Comparison of ENCODE assay signal across 8 mouse cellular contexts in genomic region chr9:52679362-52679947, GRCm38 (mm10). TPM values are rescaled to one million over a fixed set of nuclear protein-coding genes. Genes with fewer than 3 reads are reported as not detected.
DNase-seq lines count a peak whose midpoint lies in the region; ATAC-seq lines count a peak whose summit lies in the region.

TSS of gene AI593442 (minus strand) at chr9:52679780.

- H3K4me3 ChIP-seq in forebrain, embryonic 12.5 days (replicated peaks), result peak within 1 kb of the TSS; percentile 53
- H3K4me3 ChIP-seq in intestine, embryonic 14.5 days (ENCODE audit: low read depth, low read length), result peak within 1 kb of the TSS; percentile 33
- H3K4me3 ChIP-seq in limb, embryonic 15.5 days, result peak within 1 kb of the TSS; percentile 45

- peaks cover 21% of the 10 kb centered on the region for H3K4me1 ChIP-seq in forebrain, embryonic 12.5 days
- H3K4me1 ChIP-seq in intestine, embryonic 14.5 days (replicated peaks; ENCODE audit: control insufficient read depth, insufficient read depth, low read length), result no peaks in the 10 kb centered on the region
- H3K4me1 ChIP-seq in limb, embryonic 15.5 days, result peaks cover 19% of the 10 kb centered on the region

- peak; percentile 6 for DNase-seq in ovary, postnatal 36 days (ENCODE audit: low spot score)
- no peak for DNase-seq in ovary, postnatal 10 days (ENCODE audit: low spot score)
- peak; percentile 67 for DNase-seq in intestine, embryonic 14.5 days (ENCODE audit: low spot score)
- DNase-seq in right cerebral cortex, postnatal 14 days, result peak; percentile 75
- DNase-seq in natural killer cell, adult 2 months (ENCODE audit: low spot score in 2 of 2), result no peak
- no peak for DNase-seq in thymus, postnatal 10 days (ENCODE audit: low spot score in 2 of 2)

- ATAC-seq in forebrain, embryonic 12.5 days (ENCODE audit: low FRiP score), result peak; percentile 89
- 0 out of 2 replicates have a peak, but pooled peaks have one; percentile 50 for ATAC-seq in intestine, embryonic 14.5 days (replicated peaks; ENCODE audit: low FRiP score, low TSS enrichment, low read depth)
- no peak for ATAC-seq in limb, embryonic 15.5 days (ENCODE audit: insufficient number of reproducible peaks, low FRiP score, low TSS enrichment, low read depth)

- peaks cover 43% of the 10 kb centered on the region for H3K27me3 ChIP-seq in forebrain, embryonic 12.5 days
- peaks cover 54% of the 10 kb centered on the region for H3K27me3 ChIP-seq in intestine, embryonic 14.5 days (replicated peaks; ENCODE audit: control insufficient read depth, insufficient read depth, low read length)
- H3K27me3 ChIP-seq in limb, embryonic 15.5 days, result peaks cover 52% of the 10 kb centered on the region

- no peaks in the 10 kb centered on the region for H3K9me3 ChIP-seq in forebrain, embryonic 12.5 days
- H3K9me3 ChIP-seq in intestine, embryonic 14.5 days (ENCODE audit: control insufficient read depth, low read length), result no peaks in the 10 kb centered on the region
- H3K9me3 ChIP-seq in limb, embryonic 15.5 days, result no peaks in the 10 kb centered on the region

- 2% methylated on average over 12 of the region's 27 CpGs for WGBS in forebrain, embryonic 12.5 days
- WGBS in intestine, embryonic 14.5 days, result under 1% methylated on average over 27 of the region's 27 CpGs
- under 1% methylated on average over 27 of the region's 27 CpGs for WGBS in limb, embryonic 15.5 days

- no peak within 1 kb of the TSS for H3K27ac ChIP-seq in forebrain, embryonic 12.5 days
- H3K27ac ChIP-seq in intestine, embryonic 14.5 days (ENCODE audit: low read depth), result no peak within 1 kb of the TSS
- no peak within 1 kb of the TSS for H3K27ac ChIP-seq in limb, embryonic 15.5 days

- peak within 1 kb of the TSS; percentile 52 for H3K9ac ChIP-seq in forebrain, embryonic 12.5 days
- H3K9ac ChIP-seq in intestine, embryonic 14.5 days (ENCODE audit: low read length), result no peak within 1 kb of the TSS
- H3K9ac ChIP-seq in limb, embryonic 15.5 days, result peak within 1 kb of the TSS; percentile 24; the same call in 1 of the 2 replicates

- no peaks in the 10 kb centered on the region for H3K36me3 ChIP-seq in forebrain, embryonic 12.5 days (replicated peaks)
- H3K36me3 ChIP-seq in intestine, embryonic 14.5 days (ENCODE audit: control insufficient read depth, insufficient read depth, low read length), result no peaks in the 10 kb centered on the region
- H3K36me3 ChIP-seq in limb, embryonic 15.5 days, result no peaks in the 10 kb centered on the region

- peak within 1 kb of the TSS; percentile 95 for H3K4me2 ChIP-seq in forebrain, embryonic 12.5 days
- peak within 1 kb of the TSS; percentile 54 for H3K4me2 ChIP-seq in intestine, embryonic 14.5 days (ENCODE audit: low read length)
- H3K4me2 ChIP-seq in limb, embryonic 15.5 days, result peak within 1 kb of the TSS; percentile 76

RNA-seq across cellular contexts. Expression of gene AI593442, which starts in this region (rescaled TPM):
- polyA plus RNA-seq in forebrain, embryonic 12.5 days (2016; fragmentation: Nextera tagmentation; extraction: Ambion mirVana), result 2.1 and 2.3 TPM in 2 replicates
- 0.67 and 0.76 TPM in 2 replicates for polyA plus RNA-seq in intestine, embryonic 14.5 days (2014; fragmentation: Nextera tagmentation; extraction: Ambion mirVana)
- polyA plus RNA-seq in limb, embryonic 15.5 days (2015; fragmentation: Nextera tagmentation; extraction: Ambion mirVana), result 4.2 and 4.4 TPM in 2 replicates

Comparison
In these comparisons a context has a peak if more than half of its experiments do, and no peak if none do; other contexts are left out.
1. DNase-seq: peak in ovary, postnatal 36 days (single experiment) and right cerebral cortex, postnatal 14 days (single experiment); none in ovary, postnatal 10 days (single experiment), natural killer cell, adult 2 months (0 of 2) and thymus, postnatal 10 days (0 of 2).
2. Peak in DNase-seq, ATAC-seq, H3K4me3 ChIP-seq and H3K4me2 ChIP-seq in intestine, embryonic 14.5 days; RNA of the gene not detected or under 1 TPM.
3. Peak in every context shown above with its lines, with median percentiles within 50 percentile points of each other: H3K4me2 ChIP-seq and H3K4me3 ChIP-seq.